Mouse (Mus musculus) hindbrain, embryonic 16.5 days (tissue): ENCODE data around the gene Slc2a5. TPM values are rescaled to one million over a fixed set of nuclear protein-coding genes. Genes with fewer than 3 reads are reported as not detected.

Experiments
- ATAC-seq: fragments of 200-750 bp; cut with Nextera tagmentation; 2 replicates; pipeline ENCODE4 v1.8.0; 2017; ENCODE audit warnings: moderate TSS enrichment, moderate library complexity
- H3K27ac ChIP-seq: fragments of 300-500 bp; sonication (generic); 2 replicates; pipeline ENCODE4 v1.5.1; 2014; ENCODE audit warnings: low read depth, mild to moderate bottlenecking, control low read depth, low read length, moderate library complexity
- H3K27me3 ChIP-seq: fragments of 300-500 bp; sonication (generic); replicated peaks from 2 replicates; pipeline ENCODE4 v1.6.1; 2014; ENCODE audit warnings: low read length; ENCODE audit not compliant: control insufficient read depth, insufficient read depth
- H3K36me3 ChIP-seq: fragments of 300-500 bp; sonication (generic); 2 replicates; pipeline ENCODE4 v1.6.1; 2014; ENCODE audit warnings: mild to moderate bottlenecking, low read length, moderate library complexity, mixed read lengths; ENCODE audit not compliant: control insufficient read depth, insufficient read depth
- H3K4me1 ChIP-seq: fragments of 300-500 bp; sonication (generic); 2 replicates; pipeline ENCODE4 v1.6.1; 2014; ENCODE audit warnings: low read depth, low read length; ENCODE audit not compliant: control insufficient read depth, insufficient read depth
- H3K4me2 ChIP-seq: fragments of 300-500 bp; sonication (generic); 2 replicates; pipeline ENCODE4 v1.6.1; 2014; ENCODE audit warnings: mild to moderate bottlenecking, low read length, control low read depth, moderate library complexity
- H3K4me3 ChIP-seq: fragments of 300-500 bp; sonication (generic); 2 replicates; pipeline ENCODE4 v1.5.1; 2014; ENCODE audit warnings: mild to moderate bottlenecking, low read length, control low read depth, moderate library complexity
- H3K9ac ChIP-seq: fragments of 300-500 bp; sonication (generic); 2 replicates; pipeline ENCODE4 v1.6.1; 2014; ENCODE audit warnings: low read depth, mild to moderate bottlenecking, control low read depth, low read length, moderate library complexity
- H3K9me3 ChIP-seq: fragments of 300-500 bp; sonication (generic); 2 replicates; pipeline ENCODE4 v1.6.1; 2014; ENCODE audit warnings: mild to moderate bottlenecking, low read length, moderate library complexity; ENCODE audit not compliant: control insufficient read depth
- WGBS: fragments of 180-500 bp; shearing (Covaris S2); extraction: QIAGEN DNeasy Blood & Tissue Kit; methylation state at CpG from one replicate; pipeline ENCODE4 v1.1.7; 2014; 5-methylcytosine and 5-hydroxymethylcytosine counted together
- polyA plus RNA-seq: library from polyadenylated mRNA; unstranded; fragments of >200 nt; fragmentation: Nextera tagmentation; extraction: Ambion mirVana; gene quantifications from 2 replicates; pipeline ENCODE4 v1.2.1, GENCODE M21; 2015

The Slc2a5 gene
- polyA plus RNA-seq, 1 experiment from 2014 or later = 2.8 TPM

GRCm38 (mm10) chr4:150094463-150094789 is 24.7 kb upstream of the Slc2a5 start:
- H3K27me3 ChIP-seq = no peaks in the 10 kb centered on the region; the same call in 1 of the 2 replicates

DNA sequence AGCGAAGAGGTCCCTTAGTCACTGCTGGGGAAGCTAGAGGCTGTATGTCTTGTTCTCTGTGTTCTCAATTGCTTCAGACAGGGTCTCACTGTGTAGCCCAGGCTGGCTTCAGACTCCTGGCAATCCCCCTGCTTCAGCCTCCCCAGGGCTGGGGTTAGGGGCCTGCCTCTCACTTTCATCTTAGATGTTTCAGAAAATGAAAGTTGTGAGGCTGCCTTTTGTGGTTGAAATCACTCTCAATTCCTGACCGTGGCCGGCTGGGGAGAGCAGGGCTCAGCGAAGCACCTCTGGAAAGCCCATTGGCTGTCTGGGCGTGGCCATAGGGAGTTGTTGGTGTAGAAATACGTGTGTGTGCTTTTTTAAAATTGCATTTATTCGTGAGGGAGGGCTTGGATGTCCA is 22.8 kb upstream of the Slc2a5 start:
- Histone ChIP-seq H3K4me1 (no peaks in the 10 kb centered on the region), H3K36me3 (no peaks in the 10 kb centered on the region), H3K4me3 (no peak overlapping the region), H3K9ac (no peak overlapping the region), H3K4me2 (no peak overlapping the region), H3K27me3 (no peaks in the 10 kb centered on the region), H3K27ac (no peak overlapping the region), H3K9me3 (no peaks in the 10 kb centered on the region)
- no peak for ATAC-seq
- 76% methylated on average over 7 of the region's 7 CpGs for WGBS

More at GRCm38 (mm10) chr4:150094463-150094789, 24.7 kb upstream of the Slc2a5 start:
- H3K4me1 ChIP-seq = no peaks in the 10 kb centered on the region
- ATAC-seq = no peak
- no peaks in the 10 kb centered on the region for H3K9me3 ChIP-seq
- H3K4me3 ChIP-seq = no peak overlapping the region
- no peaks in the 10 kb centered on the region for H3K36me3 ChIP-seq
- H3K27ac ChIP-seq = no peak overlapping the region
- H3K4me2 ChIP-seq = no peak overlapping the region
- whole genome bisulfite sequencing = 25% methylated on average over 5 of the region's 5 CpGs
- H3K9ac ChIP-seq = no peak overlapping the region

- WGBS = 85% methylated on average over 4 of the region's 4 CpGs
- Histone ChIP-seq H3K9me3 (no peaks in the 10 kb centered on the region), H3K27ac (no peak overlapping the region), H3K27me3 (no peaks in the 10 kb centered on the region), H3K4me2 (no peak overlapping the region), H3K9ac (no peak overlapping the region), H3K4me3 (no peak overlapping the region), H3K36me3 (no peaks in the 10 kb centered on the region), H3K4me1 (no peaks in the 10 kb centered on the region)
- no peak for ATAC-seq
Measured at GRCm38 (mm10) chr4:150097847-150098246, 21.2 kb upstream of the Slc2a5 start.

- Histone ChIP-seq H3K4me1 (no peaks in the 10 kb centered on the region), H3K9me3 (no peaks in the 10 kb centered on the region), H3K36me3 (no peaks in the 10 kb centered on the region), H3K4me2 (no peak overlapping the region), H3K27me3 (no peaks in the 10 kb centered on the region), H3K4me3 (no peak overlapping the region), H3K9ac (no peak overlapping the region), H3K27ac (no peak overlapping the region)
- WGBS = 20% methylated on average over 10 of the region's 10 CpGs
- peak; percentile 65; the same call in 1 of the 2 replicates for ATAC-seq
Measured at GRCm38 (mm10) chr4:150098880-150099279, 20.2 kb upstream of the Slc2a5 start.

DNA sequence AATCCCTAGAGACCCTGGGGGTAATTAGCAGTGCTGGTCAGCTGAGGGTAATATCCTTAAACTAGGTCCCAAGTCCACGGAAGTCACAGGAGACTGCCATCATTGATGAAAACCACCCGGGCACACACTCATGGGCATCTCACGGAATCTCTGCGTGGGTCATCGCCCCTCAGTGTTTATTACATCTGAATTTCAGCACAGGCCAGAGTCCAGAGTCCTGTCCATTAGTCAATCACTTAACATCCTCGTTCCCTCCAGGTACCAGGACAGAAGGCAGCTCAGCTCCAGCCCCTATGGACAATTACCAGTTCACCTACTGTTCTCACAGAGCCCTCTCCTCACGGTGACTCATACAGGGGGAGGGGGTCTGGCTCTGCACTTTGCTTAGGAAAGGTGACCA is 16.3 kb upstream of the Slc2a5 start:
- no peak for ATAC-seq
- 93% methylated on average over 7 of the region's 7 CpGs for WGBS
- H3K9ac ChIP-seq = no peak overlapping the region

DNA sequence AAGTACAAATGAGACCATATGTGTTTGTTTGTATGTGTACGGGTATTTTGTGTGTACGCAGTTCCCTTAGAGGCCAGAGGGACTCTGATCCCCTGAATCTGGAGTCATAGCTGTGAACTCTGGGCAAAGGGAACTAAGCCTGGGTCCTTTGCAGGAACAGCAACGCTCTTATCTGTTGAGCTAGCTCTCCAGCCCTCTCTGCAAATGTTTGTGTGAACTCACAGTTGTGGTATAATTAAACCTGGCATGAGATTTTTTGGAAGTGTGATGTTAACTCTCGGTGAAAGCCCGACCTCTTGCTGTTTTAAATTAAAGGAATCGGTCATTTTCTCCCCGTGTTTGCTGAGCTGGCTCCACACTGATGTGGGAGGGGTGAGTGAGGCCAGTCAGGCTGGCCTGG is 13.4 kb upstream of the Slc2a5 start:
- no peak overlapping the region for H3K4me3 ChIP-seq
- 67% methylated on average over 7 of the region's 7 CpGs for WGBS
- H3K9ac ChIP-seq = no peak overlapping the region
- no peak overlapping the region for H3K27ac ChIP-seq
- H3K4me2 ChIP-seq = no peak overlapping the region
- no peaks in the 10 kb centered on the region for H3K36me3 ChIP-seq
- no peaks in the 10 kb centered on the region for H3K9me3 ChIP-seq
- ATAC-seq = no peak
- no peaks in the 10 kb centered on the region for H3K4me1 ChIP-seq
- H3K27me3 ChIP-seq = no peaks in the 10 kb centered on the region

More for the DNA sequence above, 16.3 kb upstream of the Slc2a5 start:
- Histone ChIP-seq H3K27ac (no peak overlapping the region), H3K4me3 (no peak overlapping the region), H3K4me2 (no peak overlapping the region), H3K36me3 (no peaks in the 10 kb centered on the region), H3K4me1 (no peaks in the 10 kb centered on the region), H3K9me3 (no peaks in the 10 kb centered on the region), H3K27me3 (no peaks in the 10 kb centered on the region)

GRCm38 (mm10) chr4:150106637-150107036 is 12.4 kb upstream of the Slc2a5 start:
- no peaks in the 10 kb centered on the region for H3K27me3 ChIP-seq
- H3K36me3 ChIP-seq = no peaks in the 10 kb centered on the region
- 79% methylated on average over 5 of the region's 5 CpGs for WGBS
- H3K27ac ChIP-seq = no peak overlapping the region
- no peak for ATAC-seq
- H3K4me1 ChIP-seq = no peaks in the 10 kb centered on the region
- no peak overlapping the region for H3K4me3 ChIP-seq
- H3K9me3 ChIP-seq = no peaks in the 10 kb centered on the region
- no peak overlapping the region for H3K4me2 ChIP-seq
- no peak overlapping the region for H3K9ac ChIP-seq

GRCm38 (mm10) chr4:150109636-150110035 is 9.4 kb upstream of the Slc2a5 start:
- 61% methylated on average over 3 of the region's 3 CpGs for WGBS
- no peak overlapping the region for H3K4me3 ChIP-seq
- no peak for ATAC-seq
- no peak overlapping the region for H3K9ac ChIP-seq
- H3K27ac ChIP-seq = no peak overlapping the region
- no peak overlapping the region for H3K4me2 ChIP-seq
- no peaks in the 10 kb centered on the region for H3K4me1 ChIP-seq
- H3K27me3 ChIP-seq = no peaks in the 10 kb centered on the region
- H3K9me3 ChIP-seq = no peaks in the 10 kb centered on the region
- H3K36me3 ChIP-seq = no peaks in the 10 kb centered on the region

DNA sequence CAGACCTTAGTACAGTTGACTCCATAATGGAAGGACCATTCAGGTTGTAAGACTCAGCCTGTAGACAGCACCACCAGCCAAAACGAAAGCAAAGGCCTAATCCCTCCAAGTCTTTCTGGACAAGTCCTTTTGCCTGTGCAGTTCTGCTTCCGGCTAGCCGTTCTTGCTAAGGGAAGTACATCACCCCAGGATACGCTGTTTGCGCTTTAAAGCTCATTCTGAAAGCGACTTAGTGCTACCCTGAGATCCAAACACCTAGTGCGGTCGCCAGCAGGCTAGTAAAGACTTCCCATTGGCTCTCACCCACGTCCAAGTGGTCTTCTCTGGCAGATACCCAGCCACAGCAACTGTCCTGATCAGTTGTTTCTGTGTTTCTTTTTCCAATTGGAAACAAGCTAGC is 8.7 kb upstream of the Slc2a5 start:
- no peak for ATAC-seq
- Histone ChIP-seq H3K36me3 (no peaks in the 10 kb centered on the region), H3K27me3 (no peaks in the 10 kb centered on the region), H3K4me3 (no peak overlapping the region), H3K4me2 (no peak overlapping the region), H3K9me3 (no peaks in the 10 kb centered on the region), H3K9ac (no peak overlapping the region), H3K27ac (no peak overlapping the region), H3K4me1 (no peaks in the 10 kb centered on the region)
- WGBS = 74% methylated on average over 9 of the region's 9 CpGs

GRCm38 (mm10) chr4:150112867-150113266 is 6.2 kb upstream of the Slc2a5 start:
- H3K4me3 ChIP-seq = no peak overlapping the region
- no peaks in the 10 kb centered on the region for H3K36me3 ChIP-seq
- no peaks in the 10 kb centered on the region for H3K27me3 ChIP-seq
- no peaks in the 10 kb centered on the region for H3K9me3 ChIP-seq
- ATAC-seq = no peak
- peak overlapping the region; percentile 33; the same call in 1 of the 2 replicates for H3K9ac ChIP-seq
- H3K4me1 ChIP-seq = no peaks in the 10 kb centered on the region
- H3K4me2 ChIP-seq = peak overlapping the region; percentile 41
- no peak overlapping the region for H3K27ac ChIP-seq
- WGBS = 4% methylated on average over 11 of the region's 15 CpGs
